17 mouse cellular contexts compared by ENCODE assay signal in the genomic region with DNA sequence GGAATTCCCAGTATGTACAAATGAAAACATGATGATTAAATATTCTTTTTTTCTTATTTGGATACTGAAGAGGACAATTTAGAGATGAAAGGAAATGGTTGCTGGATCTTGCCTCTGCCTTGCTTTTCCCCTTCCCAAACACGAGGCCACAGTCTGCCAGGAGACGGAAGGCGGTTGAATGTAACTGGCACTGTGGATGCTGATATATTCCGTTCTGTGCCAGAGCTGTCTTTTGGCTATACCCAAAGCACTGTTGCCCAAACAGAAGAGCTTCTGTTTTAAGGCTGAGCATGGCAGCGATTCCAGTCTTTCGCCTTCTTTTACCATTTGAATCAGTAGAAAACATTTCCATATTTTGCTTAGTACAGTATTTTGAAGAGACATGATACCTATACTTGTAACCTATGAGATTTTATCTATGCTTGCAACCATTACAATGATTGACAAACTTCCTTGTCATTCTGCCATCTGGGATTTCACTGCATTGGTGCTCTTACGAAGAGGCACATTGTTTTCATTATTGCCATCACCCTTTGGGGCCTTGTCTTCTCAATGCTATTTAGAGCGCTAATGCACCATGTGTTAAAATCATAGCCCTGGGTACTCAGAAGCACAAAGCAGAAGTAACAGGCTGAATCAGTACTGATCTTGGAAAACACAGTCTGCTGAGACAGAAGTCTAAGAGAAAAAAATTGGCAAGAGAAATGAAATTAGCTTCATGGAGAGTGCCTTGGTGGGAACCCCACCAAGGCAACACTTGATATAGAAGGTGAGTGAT.
A peak's percentile ranks its signal among the peaks of the same experiment; 100 is the strongest.
DNase-seq lines count a peak whose midpoint lies in the region; ATAC-seq and TF ChIP-seq lines count a peak whose summit lies in the region.
"Had no signal": no experiment of that assay in that cellular context is flagged by ENCODE, and none has a peak within 500 bp of the region (broad histone marks: within the 10 kb centered on the region; RNA-seq: fewer than 3 reads in every experiment).

No protein-coding gene starts in this region.

- H3K27me3 ChIP-seq in midbrain, postnatal 0 days (ENCODE audit: insufficient read depth, low read length): no peaks in the 10 kb centered on the region
- no peaks in the 10 kb centered on the region for H3K27me3 ChIP-seq in liver, embryonic 12.5 days (replicated peaks)
- H3K27me3 ChIP-seq: liver, embryonic 13.5 days; neural tube, embryonic 12.5 days had no signal

- ATAC-seq in frontal cortex, adult (ENCODE audit: low TSS enrichment): peak; percentile 77
- ATAC-seq in midbrain, postnatal 0 days (ENCODE audit: low FRiP score): 0 out of 2 replicates have a peak, but pooled peaks have one; percentile 60
- ATAC-seq in liver, embryonic 12.5 days: no peak
- ATAC-seq: CD4-positive, CD25-positive, alpha-beta regulatory T cell, adult 4 months; intestine, postnatal 0 days; lung, postnatal 0 days had no signal

- H3K27ac ChIP-seq in midbrain, postnatal 0 days (ENCODE audit: low read depth, low read length): no peak overlapping the region
- H3K27ac ChIP-seq in liver, embryonic 12.5 days: no peak overlapping the region
- H3K27ac ChIP-seq: gastrocnemius, adult 2 months; liver, embryonic 13.5 days; neural tube, embryonic 12.5 days had no signal

- TF ChIP-seq CTCF in midbrain, postnatal 0 days (IDR thresholded peaks at IDR 0.05): no peak

- DNase-seq in frontal cortex, postnatal 25 days (ENCODE audit: low spot score in 2 of 2): no peak
- peak; percentile 53 to 57 for DNase-seq in right cerebral cortex, postnatal 10 days (ENCODE audit: low spot score in 2 of 2)
- DNase-seq in right cerebral cortex, adult 18-20 months: no peak
- DNase-seq in layer of hippocampus, adult 11-12 months (ENCODE audit: low spot score): peak; percentile 15
- peak; percentile 52 for DNase-seq in midbrain, postnatal 0 days (ENCODE audit: low spot score)
- no peak for DNase-seq in ovary, postnatal 10 days (ENCODE audit: low spot score)
- DNase-seq: adrenal gland, postnatal 14 days; gastrocnemius, adult 2 months; kidney, postnatal 10 days; liver, embryonic 13.5 days had no signal

- no peak overlapping the region for H3K9ac ChIP-seq in midbrain, postnatal 0 days (replicated peaks; ENCODE audit: low read length, poor library complexity, severe bottlenecking)
- H3K9ac ChIP-seq in liver, embryonic 12.5 days: no peak overlapping the region
- H3K9ac ChIP-seq: liver, embryonic 13.5 days; neural tube, embryonic 12.5 days had no signal

- WGBS in midbrain, postnatal 0 days: 75% methylated on average over 8 of the region's 8 CpGs
- WGBS in liver, embryonic 12.5 days (ENCODE audit: insufficient replicate concordance): 70% methylated on average over 8 of the region's 8 CpGs

- no peak overlapping the region for H3K4me2 ChIP-seq in midbrain, postnatal 0 days (ENCODE audit: low read depth, low read length, poor library complexity, severe bottlenecking)
- no peak overlapping the region for H3K4me2 ChIP-seq in liver, embryonic 12.5 days
- H3K4me2 ChIP-seq: liver, embryonic 13.5 days; neural tube, embryonic 12.5 days had no signal

- no peaks in the 10 kb centered on the region for H3K9me3 ChIP-seq in midbrain, postnatal 0 days (ENCODE audit: low read length)
- H3K9me3 ChIP-seq in liver, embryonic 12.5 days (replicated peaks): no peaks in the 10 kb centered on the region; the same call in 1 of the 2 replicates
- H3K9me3 ChIP-seq: neural tube, embryonic 12.5 days had no signal

- no peak overlapping the region for H3K4me3 ChIP-seq in midbrain, postnatal 0 days (ENCODE audit: low read depth, low read length)
- H3K4me3 ChIP-seq in liver, embryonic 12.5 days: no peak overlapping the region
- H3K4me3 ChIP-seq: erythroblast, embryonic 14.5 days; gastrocnemius, adult 2 months; liver, embryonic 13.5 days; neural tube, embryonic 12.5 days had no signal

- no peaks in the 10 kb centered on the region for H3K36me3 ChIP-seq in midbrain, postnatal 0 days (ENCODE audit: insufficient read depth, low read length)
- H3K36me3 ChIP-seq in liver, embryonic 12.5 days: no peaks in the 10 kb centered on the region
- H3K36me3 ChIP-seq: liver, embryonic 13.5 days; neural tube, embryonic 12.5 days had no signal

- no peaks in the 10 kb centered on the region for H3K4me1 ChIP-seq in midbrain, postnatal 0 days (ENCODE audit: insufficient read depth, low read length)
- no peaks in the 10 kb centered on the region for H3K4me1 ChIP-seq in liver, embryonic 12.5 days
- H3K4me1 ChIP-seq: liver, embryonic 13.5 days; neural tube, embryonic 12.5 days had no signal

Comparison
In these comparisons a context has a peak if more than half of its experiments do, and no peak if none do; other contexts are left out.
1. DNase-seq: peak in right cerebral cortex, postnatal 10 days (2 of 2), layer of hippocampus, adult 11-12 months (single experiment) and midbrain, postnatal 0 days (single experiment); none in frontal cortex, postnatal 25 days (0 of 2), right cerebral cortex, adult 18-20 months (single experiment) and ovary, postnatal 10 days (single experiment).